Mouse (Mus musculus): ENCODE data around the gene Inpp5a. TPM values are rescaled to one million over a fixed set of nuclear protein-coding genes. Genes with fewer than 3 reads are reported as not detected.

Inpp5a gene
- polyA plus RNA-seq, 1 experiment = 28.1 TPM

DNA sequence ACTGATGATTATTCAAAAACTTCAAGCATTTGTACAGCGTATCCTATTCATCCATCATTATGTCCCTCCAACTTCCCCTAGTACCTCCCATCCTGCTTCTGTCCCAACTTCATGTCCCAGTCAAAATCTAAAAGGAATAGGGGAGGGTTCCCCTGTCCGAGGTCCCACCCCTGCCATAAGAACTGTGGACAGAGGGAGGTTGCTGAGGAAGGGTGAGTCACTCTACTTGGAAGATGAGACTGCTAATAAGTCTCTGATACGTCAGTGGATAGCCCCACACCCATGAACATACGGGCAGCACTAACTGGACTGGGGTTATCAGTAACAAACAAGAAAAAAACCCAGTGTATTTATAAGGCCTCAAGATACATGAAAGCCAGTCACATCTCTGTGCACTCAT lies 29.0 kb upstream of the Inpp5a start:
- TF ChIP-seq CTCF (IDR thresholded peaks at IDR 0.05; ENCODE audit: control insufficient read depth, insufficient read depth, low read length) = no peak
- TF ChIP-seq POLR2A (IDR thresholded peaks at IDR 0.05; ENCODE audit: borderline replicate concordance, control insufficient read depth, low read depth, low read length) = no peak
- 73% methylated on average over 4 of the region's 4 CpGs for WGBS
- H3K4me1 ChIP-seq (ENCODE audit: control insufficient read depth, insufficient read depth, low read length) = no peaks in the 10 kb centered on the region; the same call in 1 of the 2 replicates
- H3K27ac ChIP-seq (ENCODE audit: control insufficient read depth, insufficient read depth, low read depth, low read length, poor library complexity) = no peak overlapping the region
- no peak overlapping the region for H3K4me3 ChIP-seq (replicated peaks; ENCODE audit: control insufficient read depth, low read depth, low read length)

DNA sequence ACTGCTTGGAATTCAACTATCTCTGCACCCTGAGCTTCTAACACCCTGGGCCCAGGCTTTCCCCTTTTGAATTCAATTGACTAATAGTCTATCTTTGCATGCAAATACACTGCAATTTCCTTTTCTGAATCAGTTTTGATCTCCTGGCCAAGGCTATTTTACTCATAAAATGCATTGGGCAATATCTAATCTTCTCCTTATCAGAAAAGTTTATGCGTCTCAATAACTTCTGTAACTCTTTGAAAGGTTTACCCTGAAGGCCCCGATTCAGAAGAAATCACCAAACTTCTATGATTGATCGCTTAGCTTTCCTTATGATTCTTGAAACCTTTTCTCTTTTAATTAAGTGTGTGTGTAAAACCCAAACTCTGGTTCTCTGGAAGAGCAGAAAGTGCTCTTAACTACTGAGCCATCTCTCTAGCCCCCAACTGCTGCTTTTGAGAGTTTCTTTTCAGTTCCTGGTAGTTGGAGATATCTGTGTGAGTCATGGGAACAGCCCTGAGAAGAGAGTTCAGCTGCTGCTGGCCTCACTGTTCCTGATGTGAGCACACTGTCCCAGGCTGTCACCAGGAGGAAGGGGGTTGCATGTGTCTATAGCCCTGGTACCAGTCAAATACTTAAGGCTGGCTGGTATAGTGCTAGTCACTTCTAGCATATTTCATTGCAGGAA lies 27.9 kb upstream of the Inpp5a start:
- Histone ChIP-seq H3K27ac (ENCODE audit: control insufficient read depth, insufficient read depth, low read depth, low read length, poor library complexity) (no peak overlapping the region), H3K4me3 (replicated peaks; ENCODE audit: control insufficient read depth, low read depth, low read length) (no peak overlapping the region), H3K4me1 (ENCODE audit: control insufficient read depth, insufficient read depth, low read length) (no peaks in the 10 kb centered on the region; the same call in 1 of the 2 replicates)
- whole genome bisulfite sequencing = 73% methylated on average over 3 of the region's 3 CpGs
- TF ChIP-seq CTCF (IDR thresholded peaks at IDR 0.05; ENCODE audit: control insufficient read depth, insufficient read depth, low read length) = no peak
- TF ChIP-seq POLR2A (IDR thresholded peaks at IDR 0.05; ENCODE audit: borderline replicate concordance, control insufficient read depth, low read depth, low read length) = no peak

DNA sequence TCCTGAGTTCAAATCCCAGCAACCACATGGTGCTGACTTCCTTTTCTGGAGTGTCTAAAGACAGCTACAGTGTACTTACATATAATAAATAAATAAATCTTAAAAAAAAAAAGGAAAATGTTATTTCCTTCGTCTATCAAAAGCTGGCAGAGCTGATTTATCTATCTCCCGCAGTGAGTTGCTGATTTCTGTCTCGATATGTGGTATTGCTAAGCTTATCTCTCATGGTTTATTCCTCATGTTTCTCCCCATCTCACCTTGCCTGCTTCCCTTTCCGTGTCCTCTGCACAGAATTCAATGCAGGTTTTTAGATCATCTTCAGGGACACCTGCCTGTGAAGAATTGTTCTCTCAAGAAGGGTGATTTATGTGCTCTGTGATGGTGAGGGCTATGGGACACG lies 27.1 kb upstream of the Inpp5a start:
- H3K4me3 ChIP-seq (replicated peaks; ENCODE audit: control insufficient read depth, low read depth, low read length) = no peak overlapping the region
- no peak overlapping the region for H3K27ac ChIP-seq (ENCODE audit: control insufficient read depth, insufficient read depth, low read depth, low read length, poor library complexity)
- no peaks in the 10 kb centered on the region; the same call in 1 of the 2 replicates for H3K4me1 ChIP-seq (ENCODE audit: control insufficient read depth, insufficient read depth, low read length)
- WGBS = 59% methylated on average over 5 of the region's 5 CpGs
- TF ChIP-seq CTCF (IDR thresholded peaks at IDR 0.05; ENCODE audit: control insufficient read depth, insufficient read depth, low read length) (no peak), POLR2A (IDR thresholded peaks at IDR 0.05; ENCODE audit: borderline replicate concordance, control insufficient read depth, low read depth, low read length) (no peak)

DNA sequence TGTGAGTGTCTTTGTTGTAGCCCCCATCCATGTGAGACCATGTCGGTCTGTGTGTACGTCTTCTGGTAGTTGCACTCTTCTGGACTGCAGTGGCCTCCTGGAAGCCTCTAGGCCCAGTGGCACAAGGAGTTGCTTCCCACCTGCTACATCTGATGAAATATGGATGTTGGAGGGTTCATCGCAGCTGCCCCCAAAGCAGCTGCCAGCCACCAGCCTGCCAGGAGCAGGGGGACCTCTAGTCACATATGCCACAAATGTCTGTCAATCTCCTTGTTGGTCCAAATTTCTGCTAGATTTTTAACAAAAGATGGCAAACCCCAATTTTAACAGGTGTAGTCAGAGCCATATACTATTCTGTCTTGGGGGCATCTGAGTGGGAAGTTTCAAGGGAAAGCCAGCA lies 26.4 kb upstream of the Inpp5a start:
- H3K4me1 ChIP-seq (ENCODE audit: control insufficient read depth, insufficient read depth, low read length) = no peaks in the 10 kb centered on the region; the same call in 1 of the 2 replicates
- no peak overlapping the region for H3K4me3 ChIP-seq (replicated peaks; ENCODE audit: control insufficient read depth, low read depth, low read length)
- WGBS = 87% methylated on average over 3 of the region's 3 CpGs
- TF ChIP-seq POLR2A (IDR thresholded peaks at IDR 0.05; ENCODE audit: borderline replicate concordance, control insufficient read depth, low read depth, low read length) = no peak
- no peak overlapping the region for H3K27ac ChIP-seq (ENCODE audit: control insufficient read depth, insufficient read depth, low read depth, low read length, poor library complexity)

DNA sequence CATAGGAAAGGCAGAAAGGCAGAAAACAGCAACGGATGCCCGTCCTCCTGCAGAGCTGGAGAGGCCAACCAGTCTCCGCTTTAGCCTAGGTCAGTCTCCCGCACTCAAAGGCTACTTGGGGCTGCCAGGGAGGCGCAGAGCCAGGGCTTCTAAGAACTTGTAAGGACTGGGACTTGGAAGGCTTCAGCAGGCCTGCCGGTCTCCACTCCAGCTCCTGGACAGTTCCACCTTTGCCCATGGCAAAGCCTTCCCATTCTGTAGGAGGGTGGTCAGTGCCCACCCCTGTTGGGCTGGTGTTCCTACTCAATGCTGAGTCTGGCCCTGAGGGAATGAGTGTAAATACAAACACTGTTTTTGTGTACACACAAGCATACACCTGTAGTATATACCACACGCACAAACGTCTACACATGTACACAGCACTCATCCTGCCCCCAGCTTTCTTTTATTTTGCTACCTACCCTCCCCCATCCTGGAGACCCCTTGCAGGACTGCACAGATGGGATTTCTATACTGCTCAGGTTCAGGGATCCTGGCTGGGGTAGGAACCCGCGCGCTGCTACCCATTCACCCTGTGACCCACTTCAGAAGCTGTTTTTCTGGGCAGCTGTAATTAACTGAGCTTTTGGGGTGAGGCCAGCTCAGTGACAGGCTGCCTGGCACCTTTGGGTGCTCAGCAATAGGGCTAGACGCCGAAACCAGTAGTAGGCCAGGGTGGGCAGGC lies 25.5 kb upstream of the Inpp5a start:
- Histone ChIP-seq H3K27ac (ENCODE audit: control insufficient read depth, insufficient read depth, low read depth, low read length, poor library complexity) (peak overlapping the region; percentile 10; the same call in 1 of the 2 replicates), H3K4me3 (replicated peaks; ENCODE audit: control insufficient read depth, low read depth, low read length) (no peak overlapping the region), H3K4me1 (ENCODE audit: control insufficient read depth, insufficient read depth, low read length) (no peaks in the 10 kb centered on the region; the same call in 1 of the 2 replicates)
- no peak for TF ChIP-seq CTCF (IDR thresholded peaks at IDR 0.05; ENCODE audit: control insufficient read depth, insufficient read depth, low read length)
- TF ChIP-seq POLR2A (IDR thresholded peaks at IDR 0.05; ENCODE audit: borderline replicate concordance, control insufficient read depth, low read depth, low read length) = no peak
- WGBS = 87% methylated on average over 13 of the region's 13 CpGs

DNA sequence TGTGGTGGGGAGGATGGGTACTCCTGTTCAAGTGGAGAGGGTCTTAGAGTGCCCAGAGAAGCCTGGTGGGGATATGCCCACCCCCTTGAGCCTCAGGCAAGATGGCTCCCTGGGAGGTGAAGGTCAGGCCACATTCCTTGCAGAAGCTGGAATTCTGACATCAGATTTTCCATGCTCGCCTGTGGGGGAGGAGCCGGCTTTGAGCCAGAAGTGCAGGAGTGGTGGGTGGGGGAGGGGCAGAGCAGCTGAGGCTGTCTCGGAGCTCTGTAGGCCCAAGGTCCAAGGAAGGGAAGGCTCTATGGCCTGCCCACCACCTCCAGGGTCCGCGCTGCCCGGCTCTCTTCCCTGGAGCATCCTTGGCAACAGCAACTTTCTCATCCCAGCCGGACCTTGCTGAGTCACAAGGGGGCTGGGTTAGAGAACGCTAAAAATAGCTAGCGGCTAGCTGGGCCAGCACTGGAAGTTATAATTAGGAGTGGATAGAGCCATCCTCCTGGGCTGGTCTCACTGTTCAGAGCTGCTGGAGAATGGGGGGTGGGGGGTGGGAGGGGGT lies 24.8 kb upstream of the Inpp5a start:
- H3K4me3 ChIP-seq (replicated peaks; ENCODE audit: control insufficient read depth, low read depth, low read length) = no peak overlapping the region
- peak overlapping the region; percentile 24; the same call in 1 of the 2 replicates for H3K27ac ChIP-seq (ENCODE audit: control insufficient read depth, insufficient read depth, low read depth, low read length, poor library complexity)
- H3K4me1 ChIP-seq (ENCODE audit: control insufficient read depth, insufficient read depth, low read length) = no peaks in the 10 kb centered on the region; the same call in 1 of the 2 replicates
- WGBS = 44% methylated on average over 9 of the region's 9 CpGs
- TF ChIP-seq CTCF (IDR thresholded peaks at IDR 0.05; ENCODE audit: control insufficient read depth, insufficient read depth, low read length) (no peak), POLR2A (IDR thresholded peaks at IDR 0.05; ENCODE audit: borderline replicate concordance, control insufficient read depth, low read depth, low read length) (peak; percentile 17; the same call in 1 of the 2 replicates)

DNA sequence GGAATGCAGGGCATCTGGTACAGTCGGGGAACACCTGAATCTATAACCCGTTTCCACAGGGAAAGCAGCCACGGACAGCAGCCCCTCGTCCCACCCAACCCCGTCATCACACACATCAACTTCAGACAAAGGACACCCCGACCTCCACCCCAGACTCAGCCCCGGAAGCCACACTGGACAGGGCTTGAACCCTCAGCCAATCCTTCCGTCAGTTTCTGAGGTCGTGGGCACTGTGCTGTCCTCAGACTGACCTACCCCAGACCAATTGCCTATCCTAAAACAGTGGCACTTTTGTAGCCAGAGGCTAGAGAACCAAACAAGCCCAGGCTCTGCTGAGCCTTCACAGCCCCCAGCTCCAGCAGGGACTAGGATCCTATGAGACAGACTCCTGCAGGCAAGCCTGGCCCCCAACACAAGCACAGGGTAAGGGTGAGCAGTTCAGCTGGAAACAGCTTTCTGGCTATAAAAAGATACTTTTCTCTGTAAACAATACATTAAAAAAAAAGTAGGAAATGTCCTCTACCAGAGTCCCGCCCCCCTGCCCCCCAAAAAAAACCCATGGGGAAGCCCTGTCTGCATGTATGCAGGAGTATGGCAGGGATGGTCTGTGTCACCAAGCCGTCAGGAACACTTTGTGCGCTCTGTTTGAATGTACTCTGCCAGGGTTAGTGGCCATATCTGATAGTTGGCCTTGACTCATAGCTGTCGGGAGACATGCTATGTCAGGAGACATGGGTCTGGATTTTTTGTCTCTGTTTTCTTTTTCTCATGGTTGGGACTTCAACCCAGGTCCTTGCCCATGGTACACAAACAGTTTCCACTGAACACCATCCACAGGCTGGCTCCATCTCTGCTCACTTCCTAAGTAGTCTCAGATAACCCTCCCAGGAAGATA lies 23.7 kb upstream of the Inpp5a start:
- Histone ChIP-seq H3K4me1 (ENCODE audit: control insufficient read depth, insufficient read depth, low read length) (no peaks in the 10 kb centered on the region; the same call in 1 of the 2 replicates), H3K4me3 (replicated peaks; ENCODE audit: control insufficient read depth, low read depth, low read length) (no peak overlapping the region), H3K27ac (ENCODE audit: control insufficient read depth, insufficient read depth, low read depth, low read length, poor library complexity) (no peak overlapping the region; the same call in 1 of the 2 replicates)
- 77% methylated on average over 13 of the region's 13 CpGs for WGBS
- TF ChIP-seq CTCF (IDR thresholded peaks at IDR 0.05; ENCODE audit: control insufficient read depth, insufficient read depth, low read length) (no peak), POLR2A (IDR thresholded peaks at IDR 0.05; ENCODE audit: borderline replicate concordance, control insufficient read depth, low read depth, low read length) (no peak)
